Mouse (Mus musculus) stomach, embryonic 15.5 days (tissue): ENCODE measurements around the gene Fyn. TPM values are rescaled to one million over a fixed set of nuclear protein-coding genes. Genes with fewer than 3 reads are reported as not detected.

ENCODE experiments used
- ATAC-seq: fragments of 200-750 bp; cut with Nextera tagmentation; 2 replicates; pipeline ENCODE4 v1.8.0; 2017; ENCODE audit warnings: low read depth, moderate number of reproducible peaks, moderate TSS enrichment; ENCODE audit not compliant: insufficient read depth, low FRiP score
- H3K27ac ChIP-seq: fragments of 300-500 bp; sonication (generic); 2 replicates; pipeline ENCODE4 v1.5.1; 2015; ENCODE audit warnings: mild to moderate bottlenecking, inconsistent platforms
- H3K27me3 ChIP-seq: fragments of 300-500 bp; sonication (generic); replicated peaks from 2 replicates; pipeline ENCODE4 v1.6.1; 2015; ENCODE audit warnings: inconsistent platforms
- H3K36me3 ChIP-seq: fragments of 300-500 bp; sonication (generic); 2 replicates; pipeline ENCODE4 v1.6.1; 2015; ENCODE audit warnings: inconsistent platforms
- H3K4me1 ChIP-seq: fragments of 300-500 bp; sonication (generic); 2 replicates; pipeline ENCODE4 v1.6.1; 2015; ENCODE audit warnings: inconsistent platforms
- H3K4me2 ChIP-seq: fragments of 300-500 bp; sonication (generic); 2 replicates; pipeline ENCODE4 v1.6.1; 2015; ENCODE audit warnings: mild to moderate bottlenecking, inconsistent platforms
- H3K4me3 ChIP-seq: fragments of 300-500 bp; sonication (generic); replicated peaks from 2 replicates; pipeline ENCODE4 v1.5.1; 2015; ENCODE audit warnings: inconsistent platforms
- H3K9ac ChIP-seq: fragments of 300-500 bp; sonication (generic); 2 replicates; pipeline ENCODE4 v1.6.1; 2015; ENCODE audit warnings: inconsistent platforms
- H3K9me3 ChIP-seq: fragments of 300-500 bp; sonication (generic); 2 replicates; pipeline ENCODE4 v1.6.1; 2016; ENCODE audit warnings: inconsistent platforms
- WGBS: fragments of 180-500 bp; shearing (Covaris S2); methylation state at CpG from one replicate; pipeline ENCODE4 v1.1.7; 2015; 5-methylcytosine and 5-hydroxymethylcytosine counted together
- polyA plus RNA-seq: library from polyadenylated mRNA; unstranded; fragments of >200 nt; fragmentation: Nextera tagmentation; extraction: Ambion mirVana; gene quantifications from 2 replicates; pipeline ENCODE4 v1.2.1, GENCODE M21; 2015

The Fyn gene
- polyA plus RNA-seq, 1 experiment from 2014 or later, result 22.1 TPM

DNA sequence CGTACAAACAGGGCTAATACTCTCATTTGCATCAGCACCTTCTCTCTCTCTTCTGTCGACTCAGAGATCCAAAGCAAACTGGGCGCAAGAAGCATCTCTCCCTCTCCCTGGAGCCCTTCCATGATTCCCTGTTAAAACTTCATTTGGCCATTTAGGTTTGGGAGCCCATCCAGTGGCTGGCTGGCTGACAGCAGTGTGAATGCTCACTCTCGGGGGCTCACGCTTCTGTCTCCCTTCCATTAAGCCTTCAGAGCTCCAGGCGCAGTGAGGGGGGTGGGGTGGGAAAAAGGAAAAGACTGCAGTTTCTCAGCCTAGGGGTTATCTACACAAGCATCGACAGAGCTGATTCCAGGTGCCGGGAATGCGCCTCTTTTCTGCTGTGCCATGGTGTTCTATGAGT, 136.4 kb downstream of the Fyn start:
- no peaks in the 10 kb centered on the region for H3K36me3 ChIP-seq
- WGBS, result 27% methylated on average over 9 of the region's 9 CpGs
- no peak for ATAC-seq
- H3K27ac ChIP-seq, result no peak overlapping the region
- no peak overlapping the region for H3K4me3 ChIP-seq
- H3K27me3 ChIP-seq, result no peaks in the 10 kb centered on the region
- H3K4me1 ChIP-seq, result peaks cover 36% of the 10 kb centered on the region
- H3K9ac ChIP-seq, result no peak overlapping the region
- H3K9me3 ChIP-seq, result no peaks in the 10 kb centered on the region
- no peak overlapping the region for H3K4me2 ChIP-seq

GRCm38 (mm10) chr10:39505621-39506020, 137.0 kb downstream of the Fyn start:
- Histone ChIP-seq H3K4me2 (no peak overlapping the region), H3K4me3 (no peak overlapping the region), H3K9ac (no peak overlapping the region), H3K27ac (no peak overlapping the region), H3K27me3 (no peaks in the 10 kb centered on the region), H3K4me1 (peaks cover 40% of the 10 kb centered on the region), H3K36me3 (no peaks in the 10 kb centered on the region), H3K9me3 (no peaks in the 10 kb centered on the region)
- WGBS, result 62% methylated on average over 7 of the region's 7 CpGs
- no peak for ATAC-seq

DNA sequence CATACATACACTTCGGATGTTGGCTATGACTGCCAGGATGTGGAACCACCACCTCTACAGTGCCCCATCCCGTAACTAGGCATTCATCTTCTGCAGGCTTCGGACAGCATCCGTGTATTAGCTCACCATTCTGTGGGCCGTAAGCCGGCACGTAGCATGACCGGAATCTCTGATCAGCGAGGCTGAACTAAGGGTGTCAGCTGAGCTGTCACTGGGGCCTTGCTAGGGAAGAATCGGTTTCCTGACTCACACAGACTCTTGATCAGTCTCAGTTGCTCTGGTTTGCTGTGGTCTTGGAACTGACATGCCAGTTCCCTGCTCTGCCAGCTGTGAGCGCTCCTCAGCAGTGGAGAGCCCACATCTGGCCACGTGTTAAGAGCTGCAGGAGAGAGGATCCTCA, 137.7 kb downstream of the Fyn start:
- Histone ChIP-seq H3K27me3 (no peaks in the 10 kb centered on the region), H3K36me3 (no peaks in the 10 kb centered on the region), H3K27ac (no peak overlapping the region), H3K4me3 (no peak overlapping the region), H3K9ac (no peak overlapping the region), H3K4me1 (peaks cover 43% of the 10 kb centered on the region), H3K4me2 (no peak overlapping the region), H3K9me3 (no peaks in the 10 kb centered on the region)
- WGBS, result 84% methylated on average over 12 of the region's 12 CpGs
- ATAC-seq, result no peak

GRCm38 (mm10) chr10:39506831-39507230, 138.2 kb downstream of the Fyn start:
- Histone ChIP-seq H3K4me3 (no peak overlapping the region), H3K4me1 (peaks cover 38% of the 10 kb centered on the region), H3K36me3 (no peaks in the 10 kb centered on the region), H3K27ac (no peak overlapping the region), H3K9me3 (no peaks in the 10 kb centered on the region), H3K27me3 (no peaks in the 10 kb centered on the region), H3K9ac (no peak overlapping the region), H3K4me2 (no peak overlapping the region)
- 83% methylated on average over 7 of the region's 7 CpGs for WGBS
- ATAC-seq, result no peak

GRCm38 (mm10) chr10:39508801-39509200, 140.1 kb downstream of the Fyn start:
- Histone ChIP-seq H3K9me3 (no peaks in the 10 kb centered on the region), H3K9ac (no peak overlapping the region), H3K4me1 (peaks cover 30% of the 10 kb centered on the region), H3K4me3 (no peak overlapping the region), H3K36me3 (no peaks in the 10 kb centered on the region), H3K4me2 (no peak overlapping the region), H3K27me3 (no peaks in the 10 kb centered on the region), H3K27ac (no peak overlapping the region)
- 84% methylated on average over 5 of the region's 5 CpGs for WGBS
- no peak for ATAC-seq

DNA sequence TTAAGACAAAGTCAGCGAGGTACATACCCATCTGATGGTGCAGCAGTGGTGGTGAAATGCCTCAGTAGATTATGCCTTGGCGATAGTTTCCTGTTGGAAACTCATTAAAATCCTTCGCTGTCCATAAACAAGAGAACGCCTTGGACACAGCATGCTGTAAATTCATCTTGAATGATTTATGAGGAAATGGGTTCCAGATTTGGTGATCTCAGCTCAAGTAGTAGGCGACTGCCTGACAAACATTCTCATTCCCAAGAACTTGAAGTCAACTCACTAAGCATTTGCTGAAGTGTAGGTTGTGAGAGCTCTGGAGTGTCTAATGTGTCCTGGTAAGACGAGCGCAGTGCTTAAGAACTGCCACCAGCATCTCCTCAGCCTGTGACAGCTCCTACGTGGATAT, 141.3 kb downstream of the Fyn start:
- Histone ChIP-seq H3K9ac (no peak overlapping the region), H3K4me2 (no peak overlapping the region)
- WGBS, result 60% methylated on average over 8 of the region's 8 CpGs

DNA sequence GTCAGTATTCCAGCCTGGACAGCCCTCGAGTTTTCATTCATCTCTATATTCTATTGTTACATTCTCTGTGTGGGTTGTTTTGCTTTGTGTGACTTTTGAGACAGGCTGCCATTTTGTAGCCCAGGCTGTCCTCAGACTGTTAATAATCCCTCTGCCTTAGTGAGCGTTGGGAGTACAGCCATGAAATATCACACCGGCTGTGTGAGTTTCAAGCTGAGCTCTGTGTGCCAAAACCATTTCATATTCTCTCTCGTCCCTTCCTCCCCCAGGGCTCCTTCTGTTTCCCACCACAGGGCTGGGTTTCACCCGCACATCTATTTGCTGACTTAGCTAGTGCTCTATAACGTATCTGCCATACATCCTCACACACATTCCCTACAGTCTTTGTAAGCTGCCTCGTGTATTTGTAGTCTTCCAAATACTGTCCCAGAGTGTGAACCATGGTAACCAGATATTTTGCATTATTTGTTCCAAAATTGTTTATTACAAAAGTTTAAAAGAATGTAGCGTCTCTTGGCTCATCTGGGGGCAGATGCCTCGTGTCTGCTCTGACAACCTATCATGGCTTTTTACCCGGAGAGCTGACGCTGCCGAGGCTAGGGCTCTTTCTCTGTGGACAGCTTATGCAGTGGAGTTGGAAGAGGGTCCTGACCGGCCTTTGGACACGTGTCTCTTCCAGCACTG, 144.1 kb downstream of the Fyn start:
- H3K27ac ChIP-seq, result no peak overlapping the region
- 0 out of 2 replicates have a peak, but pooled peaks cover 14% of the 10 kb centered on the region for H3K4me1 ChIP-seq
- H3K9me3 ChIP-seq, result no peaks in the 10 kb centered on the region
- no peak for ATAC-seq
- no peak overlapping the region for H3K4me3 ChIP-seq
- no peak overlapping the region for H3K9ac ChIP-seq
- H3K27me3 ChIP-seq, result no peaks in the 10 kb centered on the region
- 67% methylated on average over 14 of the region's 14 CpGs for WGBS
- no peak overlapping the region for H3K4me2 ChIP-seq
- peaks cover 4% of the 10 kb centered on the region; the same call in 1 of the 2 replicates for H3K36me3 ChIP-seq

More for the DNA sequence above, 141.3 kb downstream of the Fyn start:
- no peak overlapping the region for H3K27ac ChIP-seq
- H3K4me3 ChIP-seq, result no peak overlapping the region
- ATAC-seq, result no peak
- H3K36me3 ChIP-seq, result no peaks in the 10 kb centered on the region
- H3K27me3 ChIP-seq, result no peaks in the 10 kb centered on the region
- H3K9me3 ChIP-seq, result no peaks in the 10 kb centered on the region
- peaks cover 27% of the 10 kb centered on the region for H3K4me1 ChIP-seq

DNA sequence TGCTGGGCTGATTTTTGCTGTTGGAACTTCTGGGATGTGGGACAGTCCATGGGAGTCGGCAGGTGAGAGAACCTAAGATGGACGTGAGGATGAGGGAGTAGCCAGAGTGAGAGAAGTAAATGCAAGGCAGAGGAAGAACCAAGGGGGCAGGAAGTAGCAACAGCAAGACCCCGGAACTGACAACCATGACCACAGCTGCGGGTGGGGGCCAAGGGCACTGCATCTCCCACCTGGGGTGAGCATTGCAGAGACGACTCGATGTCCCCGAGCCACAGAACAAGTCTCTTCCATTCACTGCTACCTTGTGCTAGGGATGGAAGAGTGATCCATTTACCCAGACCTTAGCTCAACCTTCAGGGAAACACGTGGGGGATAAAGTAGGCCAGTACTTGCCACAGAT, 146.3 kb downstream of the Fyn start:
- H3K27me3 ChIP-seq, result no peaks in the 10 kb centered on the region
- no peak overlapping the region for H3K27ac ChIP-seq
- H3K4me3 ChIP-seq, result no peak overlapping the region
- no peak for ATAC-seq
- no peak overlapping the region for H3K4me2 ChIP-seq
- H3K36me3 ChIP-seq, result peaks cover 4% of the 10 kb centered on the region; the same call in 1 of the 2 replicates
- WGBS, result 94% methylated on average over 8 of the region's 8 CpGs
- peaks cover 25% of the 10 kb centered on the region; the same call in 1 of the 2 replicates for H3K4me1 ChIP-seq
- H3K9ac ChIP-seq, result no peak overlapping the region
- no peaks in the 10 kb centered on the region for H3K9me3 ChIP-seq

- no peak for ATAC-seq
- Histone ChIP-seq H3K27ac (no peak overlapping the region), H3K27me3 (no peaks in the 10 kb centered on the region), H3K9me3 (no peaks in the 10 kb centered on the region), H3K4me2 (no peak overlapping the region), H3K4me1 (peaks cover 20% of the 10 kb centered on the region; the same call in 1 of the 2 replicates), H3K36me3 (peaks cover 4% of the 10 kb centered on the region; the same call in 1 of the 2 replicates), H3K4me3 (no peak overlapping the region), H3K9ac (no peak overlapping the region)
- WGBS, result 83% methylated on average over 6 of the region's 6 CpGs
Measured at GRCm38 (mm10) chr10:39516541-39517133, 148.0 kb downstream of the Fyn start.

DNA sequence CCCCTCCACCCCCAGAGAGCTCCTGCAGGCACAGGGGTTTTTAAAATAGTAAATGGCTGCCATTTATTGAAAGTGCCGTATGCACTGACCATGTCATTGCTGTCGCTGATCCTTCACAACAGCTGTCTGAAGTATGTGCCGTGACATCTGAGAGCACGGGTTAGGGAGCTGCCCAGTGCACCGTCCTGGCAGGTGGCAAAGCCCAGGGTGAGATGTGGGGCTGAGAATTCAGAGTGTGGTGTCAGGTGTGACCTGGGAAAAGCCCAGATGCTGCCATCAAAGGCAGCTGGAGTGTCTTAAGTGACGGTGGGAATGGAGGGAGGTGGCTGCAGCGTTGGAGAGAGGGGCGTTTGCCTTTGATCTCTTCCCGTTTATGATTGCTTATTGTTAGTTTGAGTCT, 148.7 kb downstream of the Fyn start:
- Histone ChIP-seq H3K27ac (0 out of 2 replicates have a peak overlapping the region, but pooled peaks have one; percentile 12), H3K36me3 (peaks cover 4% of the 10 kb centered on the region; the same call in 1 of the 2 replicates), H3K4me3 (no peak overlapping the region), H3K9me3 (no peaks in the 10 kb centered on the region), H3K27me3 (no peaks in the 10 kb centered on the region), H3K4me1 (peaks cover 22% of the 10 kb centered on the region; the same call in 1 of the 2 replicates), H3K9ac (no peak overlapping the region), H3K4me2 (no peak overlapping the region)
- ATAC-seq, result no peak
- WGBS, result 65% methylated on average over 9 of the region's 9 CpGs

DNA sequence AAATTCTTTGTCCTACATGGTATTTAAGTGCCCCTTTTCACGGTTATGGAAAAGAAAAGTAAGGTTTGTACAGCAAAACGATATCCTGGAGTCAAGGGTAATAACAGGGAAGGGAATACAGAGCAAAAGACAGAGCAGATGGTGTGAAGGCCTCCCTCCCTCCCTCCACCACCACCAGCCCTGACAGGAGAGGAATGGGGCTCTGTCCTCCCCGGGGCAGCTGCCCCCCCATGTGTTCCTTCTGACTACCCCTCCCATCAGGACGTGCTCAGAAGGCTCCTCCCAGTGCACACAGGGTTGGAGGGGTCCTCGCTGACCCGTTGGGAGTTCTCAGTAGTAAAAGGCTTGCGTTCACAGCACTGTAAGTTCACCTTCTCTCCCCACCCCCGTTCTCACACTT, 149.6 kb downstream of the Fyn start:
- H3K4me1 ChIP-seq, result peaks cover 25% of the 10 kb centered on the region
- H3K9ac ChIP-seq, result no peak overlapping the region
- H3K27me3 ChIP-seq, result no peaks in the 10 kb centered on the region
- 53% methylated on average over 8 of the region's 8 CpGs for WGBS
- H3K27ac ChIP-seq, result 0 out of 2 replicates have a peak overlapping the region, but pooled peaks have one; percentile 44
- ATAC-seq, result no peak
- H3K36me3 ChIP-seq, result peaks cover 4% of the 10 kb centered on the region; the same call in 1 of the 2 replicates
- no peak overlapping the region for H3K4me2 ChIP-seq
- no peaks in the 10 kb centered on the region for H3K9me3 ChIP-seq
- no peak overlapping the region for H3K4me3 ChIP-seq

DNA sequence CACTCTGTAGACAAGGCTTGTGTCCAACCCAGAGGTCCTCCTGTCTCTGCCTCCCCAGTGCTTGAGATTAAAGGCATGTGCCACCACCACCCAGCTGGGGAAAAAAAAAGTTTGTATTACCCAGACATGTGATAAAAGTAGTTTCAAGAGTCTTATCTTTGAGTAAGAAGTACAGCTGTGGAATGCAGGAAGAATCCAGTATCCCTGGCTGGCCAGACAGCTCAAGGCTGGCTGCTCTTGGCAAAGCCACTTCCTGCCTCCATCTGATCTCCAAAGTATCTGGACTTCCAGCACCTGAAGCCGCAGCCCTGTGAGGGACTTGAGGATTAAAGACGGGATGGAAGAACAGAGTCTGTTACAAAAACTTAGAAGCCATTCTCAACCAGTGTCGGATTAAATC, 150.2 kb downstream of the Fyn start:
- Histone ChIP-seq H3K27ac (peak overlapping the region; percentile 40; the same call in 1 of the 2 replicates), H3K9ac (no peak overlapping the region), H3K4me2 (no peak overlapping the region), H3K4me1 (peaks cover 29% of the 10 kb centered on the region), H3K36me3 (peaks cover 4% of the 10 kb centered on the region; the same call in 1 of the 2 replicates), H3K9me3 (no peaks in the 10 kb centered on the region), H3K4me3 (no peak overlapping the region), H3K27me3 (no peaks in the 10 kb centered on the region)
- no peak for ATAC-seq
- WGBS, result 69% methylated on average over 3 of the region's 3 CpGs
